Mouse (Mus musculus) ES-Bruce4 (cell line): ENCODE measurements at regions not wholly inside any gene's neighbourhood (a gene's known extent, or its start where the extent isn't known, plus 50 kb on each side); places are given as distances from the start of the nearest gene placed in this dataset.
"Not testable (repeated sequence)": the region's sequence is repeated elsewhere in the genome, so short reads cannot be mapped to it uniquely, and the experiment has no call there.

ENCODE experiments used
- H3K27ac ChIP-seq: 2 replicates; pipeline ENCODE4 v1.5.1; 2012; ENCODE audit warnings: low read length, inconsistent platforms; ENCODE audit not compliant: insufficient read depth
- H3K27me3 ChIP-seq: 2 replicates; pipeline ENCODE4 v1.6.1; 2012; ENCODE audit warnings: mild to moderate bottlenecking, low read length, inconsistent platforms; ENCODE audit not compliant: control insufficient read depth, poor library complexity, insufficient read depth, severe bottlenecking
- H3K36me3 ChIP-seq: 2 replicates; pipeline ENCODE4 v1.6.1; 2012; ENCODE audit warnings: inconsistent platforms, mild to moderate bottlenecking, low read length, moderate library complexity; ENCODE audit not compliant: control insufficient read depth, poor library complexity, insufficient read depth, severe bottlenecking
- H3K4me1 ChIP-seq: one replicate; pipeline ENCODE4 v1.8.1; 2011; ENCODE audit warnings: low read length; ENCODE audit not compliant: control insufficient read depth, insufficient read depth
- H3K4me3 ChIP-seq: 2 replicates; pipeline ENCODE4 v1.5.1; 2011; ENCODE audit warnings: low read depth, mild to moderate bottlenecking, low read length
- H3K9ac ChIP-seq: 2 replicates; pipeline ENCODE4 v1.6.1; 2012; ENCODE audit warnings: low read depth, mild to moderate bottlenecking, inconsistent platforms; ENCODE audit not compliant: poor library complexity, severe bottlenecking
- H3K9me3 ChIP-seq: replicated peaks from 2 replicates; pipeline ENCODE4 v1.6.1; 2012; ENCODE audit warnings: mild to moderate bottlenecking, low read length, inconsistent platforms; ENCODE audit not compliant: control insufficient read depth, poor library complexity, insufficient read depth, severe bottlenecking
- CTCF ChIP-seq: IDR thresholded peaks from one replicate; pipeline ENCODE4 v1.8.1; 2011; ENCODE audit warnings: low read depth, low read length
- EP300 ChIP-seq: IDR thresholded peaks from 2 replicates; pipeline ENCODE4 v1.6.1; 2011; ENCODE audit warnings: low read depth, low read length; ENCODE audit not compliant: insufficient read depth
- POLR2A ChIP-seq: IDR thresholded peaks from one replicate; pipeline ENCODE4 v1.8.1; 2011; ENCODE audit warnings: low read length; ENCODE audit not compliant: insufficient read depth

DNA sequence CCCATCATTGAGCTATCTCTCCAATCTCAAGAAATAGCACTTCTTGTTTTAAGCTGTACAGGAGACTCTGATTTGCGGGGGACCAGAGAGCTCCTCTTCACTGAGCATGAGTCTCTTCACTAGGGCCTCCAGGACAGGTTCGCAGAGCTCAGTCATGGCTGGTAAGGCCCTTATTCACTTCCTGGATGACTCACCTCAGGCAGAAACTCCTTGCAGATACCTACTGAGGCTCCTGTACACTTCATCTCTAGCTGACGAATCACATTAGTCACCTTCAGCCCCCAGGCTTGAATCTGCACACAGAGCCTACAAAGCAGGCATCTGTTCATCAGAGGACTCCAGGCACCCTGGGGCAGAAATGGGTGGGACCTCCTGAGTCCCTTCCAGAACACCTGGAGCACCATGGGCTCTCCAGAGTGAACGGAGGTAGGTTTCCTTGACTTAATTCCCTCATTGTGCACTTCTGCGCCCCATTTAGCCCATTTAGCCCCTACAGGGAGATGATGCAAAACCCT lies 172.8 kb downstream of the Wdr11 start:
- Histone ChIP-seq H3K9ac (no peak overlapping the region), H3K27ac (no peak overlapping the region)
- TF ChIP-seq EP300 (no peak), POLR2A (no peak), CTCF (no peak)

DNA sequence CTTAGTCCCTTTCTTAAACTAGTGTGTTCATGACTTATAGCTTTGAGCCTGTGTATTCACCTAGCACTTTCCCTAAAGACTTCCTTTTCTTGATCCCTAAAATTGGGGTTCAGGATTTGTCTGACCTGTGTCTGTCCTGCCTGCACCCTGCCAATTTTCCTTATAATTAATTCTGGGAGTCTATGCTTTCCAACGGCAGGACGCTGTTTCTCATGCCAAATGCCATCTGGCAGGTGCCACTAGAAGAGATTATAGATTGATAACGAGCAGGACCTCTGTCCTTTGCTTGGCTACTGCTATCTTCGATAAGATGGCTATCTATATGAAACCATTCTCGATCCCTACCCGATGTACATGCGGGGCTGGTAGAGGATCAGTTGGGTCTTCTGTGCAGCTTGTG lies 174.0 kb downstream of the Wdr11 start:
- Histone ChIP-seq H3K27me3 (no peaks in the 10 kb centered on the region; the same call in 1 of the 2 replicates), H3K36me3 (no peaks in the 10 kb centered on the region), H3K4me3 (no peak overlapping the region), H3K9me3 (0 out of 2 replicates have a peak, but pooled peaks cover 2% of the 10 kb centered on the region), H3K9ac (no peak overlapping the region), H3K27ac (no peak overlapping the region), H3K4me1 (no peaks in the 10 kb centered on the region)
- no peak for TF ChIP-seq EP300
- TF ChIP-seq CTCF = no peak
- no peak for TF ChIP-seq POLR2A

More for the DNA sequence above, 172.8 kb downstream of the Wdr11 start:
- Histone ChIP-seq H3K36me3 (no peaks in the 10 kb centered on the region), H3K4me1 (no peaks in the 10 kb centered on the region), H3K9me3 (0 out of 2 replicates have a peak, but pooled peaks cover 2% of the 10 kb centered on the region), H3K27me3 (no peaks in the 10 kb centered on the region; the same call in 1 of the 2 replicates), H3K4me3 (no peak overlapping the region)

GRCm38 (mm10) chr7:129766087-129766834 lies 174.6 kb downstream of the Wdr11 start:
- Histone ChIP-seq H3K27ac (no peak overlapping the region), H3K9ac (no peak overlapping the region), H3K27me3 (no peaks in the 10 kb centered on the region; the same call in 1 of the 2 replicates), H3K4me3 (no peak overlapping the region), H3K4me1 (no peaks in the 10 kb centered on the region), H3K36me3 (no peaks in the 10 kb centered on the region), H3K9me3 (0 out of 2 replicates have a peak, but pooled peaks cover 2% of the 10 kb centered on the region)
- TF ChIP-seq EP300 (no peak), POLR2A (no peak), CTCF (no peak)

GRCm38 (mm10) chr7:129769673-129770072 lies 178.0 kb downstream of the Wdr11 start:
- not testable (repeated sequence) for H3K9ac ChIP-seq, H3K36me3 ChIP-seq, H3K9me3 ChIP-seq, H3K27me3 ChIP-seq, H3K4me1 ChIP-seq, H3K4me3 ChIP-seq, H3K27ac ChIP-seq

DNA sequence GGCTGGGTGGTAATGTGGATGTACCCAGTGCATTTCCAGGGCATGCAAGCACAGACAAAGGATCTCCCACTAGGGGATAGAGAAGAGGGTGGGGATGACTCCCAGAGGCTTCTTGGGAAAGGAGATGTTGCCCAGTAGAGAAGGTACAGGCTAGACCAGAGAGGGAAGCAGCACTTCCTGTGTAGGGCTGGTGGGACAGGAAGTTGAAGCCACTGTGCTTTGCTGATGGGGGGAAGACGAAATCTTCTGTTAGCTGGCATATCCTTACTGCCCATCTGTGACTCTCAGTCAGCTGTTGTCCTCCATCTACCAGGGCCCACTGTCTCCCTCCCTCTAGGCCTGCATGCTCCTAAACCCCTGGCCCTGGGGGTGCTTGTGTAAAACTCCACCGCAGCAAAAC lies 180.2 kb downstream of the Wdr11 start:
- Histone ChIP-seq H3K4me3 (no peak overlapping the region), H3K9me3 (no peaks in the 10 kb centered on the region), H3K27me3 (0 out of 2 replicates have a peak, but pooled peaks cover 1% of the 10 kb centered on the region), H3K27ac (no peak overlapping the region), H3K4me1 (no peaks in the 10 kb centered on the region), H3K36me3 (no peaks in the 10 kb centered on the region), H3K9ac (no peak overlapping the region)
- no peak for TF ChIP-seq POLR2A
- no peak for TF ChIP-seq CTCF
- no peak for TF ChIP-seq EP300

DNA sequence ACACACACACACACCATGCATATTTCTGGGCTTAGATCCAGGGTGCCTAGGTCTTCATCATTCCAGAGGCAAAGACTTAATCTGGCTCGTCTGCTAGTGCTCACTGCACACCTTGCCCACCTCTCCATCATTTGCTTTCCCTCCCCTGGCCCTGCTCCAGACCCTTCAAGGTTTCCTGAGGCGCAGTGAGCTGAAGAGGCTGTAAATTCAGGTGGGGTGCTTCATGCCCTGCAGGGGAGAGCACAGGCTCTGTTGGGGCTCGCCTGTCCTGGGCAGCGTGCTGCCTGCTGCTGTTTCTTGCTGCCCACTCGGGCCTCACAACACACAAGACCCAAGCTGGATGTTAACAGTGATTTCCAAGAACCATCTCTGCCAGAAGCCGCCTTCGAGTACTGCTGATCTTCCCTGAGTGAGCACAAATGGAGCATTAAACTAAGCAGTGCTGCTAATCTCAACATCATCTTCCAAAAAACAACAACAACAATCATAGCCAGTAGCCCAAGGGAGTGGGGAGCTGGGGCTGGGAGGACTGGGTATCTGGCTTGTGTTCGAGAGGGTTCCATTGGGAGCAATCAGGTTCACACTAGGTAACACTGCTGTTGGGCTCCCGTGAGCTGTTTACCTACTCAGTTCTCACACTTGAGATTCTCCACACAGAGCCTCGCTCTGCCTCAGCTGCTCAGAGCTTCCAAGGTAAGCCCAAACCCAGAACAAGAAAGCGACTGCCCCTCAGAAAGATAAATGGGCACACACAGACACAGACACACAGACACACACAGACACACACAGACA lies 181.1 kb downstream of the Wdr11 start:
- Histone ChIP-seq H3K27ac (no peak overlapping the region), H3K36me3 (no peaks in the 10 kb centered on the region), H3K4me1 (no peaks in the 10 kb centered on the region), H3K9ac (no peak overlapping the region), H3K4me3 (no peak overlapping the region), H3K27me3 (0 out of 2 replicates have a peak, but pooled peaks cover 1% of the 10 kb centered on the region), H3K9me3 (no peaks in the 10 kb centered on the region)
- no peak for TF ChIP-seq CTCF
- TF ChIP-seq POLR2A = no peak
- TF ChIP-seq EP300 = no peak
